Comparison of ENCODE assay signal across 29 mouse cellular contexts in genomic region chr11:120159653-120160052, GRCm38 (mm10). TPM values are rescaled to one million over a fixed set of nuclear protein-coding genes. Genes with fewer than 3 reads are reported as not detected.
A peak's percentile ranks its signal among the peaks of the same experiment; 100 is the strongest.
DNase-seq lines count a peak whose midpoint lies in the region; ATAC-seq and TF ChIP-seq lines count a peak whose summit lies in the region.
"Had no signal": no experiment of that assay in that cellular context is flagged by ENCODE, and none has a peak within 500 bp of the region (broad histone marks: within the 10 kb centered on the region; RNA-seq: fewer than 3 reads in every experiment).

No protein-coding gene starts in this region.

- no peaks in the 10 kb centered on the region for H3K27me3 ChIP-seq in heart, embryonic 11.5 days (ENCODE audit: control insufficient read depth, insufficient read depth, low read length)
- H3K27me3 ChIP-seq in hindbrain, postnatal 0 days (ENCODE audit: insufficient read depth, low read length), result no peaks in the 10 kb centered on the region
- H3K27me3 ChIP-seq in hindbrain, embryonic 14.5 days (ENCODE audit: control insufficient read depth, insufficient read depth, low read length), result no peaks in the 10 kb centered on the region
- no peaks in the 10 kb centered on the region for H3K27me3 ChIP-seq in lung, postnatal 0 days (replicated peaks; ENCODE audit: insufficient read depth, low read length)
- no peaks in the 10 kb centered on the region for H3K27me3 ChIP-seq in stomach, postnatal 0 days (ENCODE audit: control insufficient read depth, insufficient read depth, low read length)
- H3K27me3 ChIP-seq: embryonic facial prominence, embryonic 13.5 days; heart, embryonic 15.5 days; hindbrain, embryonic 15.5 days; intestine, embryonic 15.5 days; limb, embryonic 12.5 days; neural tube, embryonic 13.5 days had no signal

- H3K36me3 ChIP-seq in heart, embryonic 11.5 days (ENCODE audit: control insufficient read depth, insufficient read depth, low read length), result no peaks in the 10 kb centered on the region
- no peaks in the 10 kb centered on the region for H3K36me3 ChIP-seq in hindbrain, postnatal 0 days (ENCODE audit: insufficient read depth, low read length)
- H3K36me3 ChIP-seq in hindbrain, embryonic 14.5 days (replicated peaks; ENCODE audit: control insufficient read depth, insufficient read depth), result no peaks in the 10 kb centered on the region
- no peaks in the 10 kb centered on the region for H3K36me3 ChIP-seq in lung, postnatal 0 days (ENCODE audit: insufficient read depth, low read length)
- H3K36me3 ChIP-seq in stomach, postnatal 0 days (ENCODE audit: control insufficient read depth, insufficient read depth, low read length), result no peaks in the 10 kb centered on the region
- H3K36me3 ChIP-seq: embryonic facial prominence, embryonic 13.5 days; heart, embryonic 15.5 days; hindbrain, embryonic 15.5 days; intestine, embryonic 15.5 days; limb, embryonic 12.5 days; neural tube, embryonic 13.5 days had no signal

- no peak for ATAC-seq in heart, embryonic 11.5 days (replicated peaks; ENCODE audit: insufficient number of reproducible peaks, low FRiP score, low TSS enrichment)
- no peak for ATAC-seq in hindbrain, postnatal 0 days
- no peak for ATAC-seq in hindbrain, embryonic 14.5 days (ENCODE audit: low FRiP score)
- peak; percentile 51 for ATAC-seq in lung, postnatal 0 days
- ATAC-seq in stomach, postnatal 0 days (ENCODE audit: low FRiP score, low TSS enrichment), result no peak
- ATAC-seq: intestine, embryonic 15.5 days; midbrain, embryonic 16.5 days had no signal

- H3K9me3 ChIP-seq in heart, embryonic 11.5 days (replicated peaks; ENCODE audit: control insufficient read depth, low read length), result no peaks in the 10 kb centered on the region
- H3K9me3 ChIP-seq in hindbrain, postnatal 0 days (ENCODE audit: low read length), result no peaks in the 10 kb centered on the region
- no peaks in the 10 kb centered on the region for H3K9me3 ChIP-seq in hindbrain, embryonic 14.5 days (ENCODE audit: control insufficient read depth, low read length)
- no peaks in the 10 kb centered on the region for H3K9me3 ChIP-seq in lung, postnatal 0 days (ENCODE audit: low read length)
- no peaks in the 10 kb centered on the region for H3K9me3 ChIP-seq in stomach, postnatal 0 days (ENCODE audit: control insufficient read depth, low read length)
- H3K9me3 ChIP-seq: heart, embryonic 15.5 days; hindbrain, embryonic 15.5 days; intestine, embryonic 15.5 days; neural tube, embryonic 13.5 days had no signal

- H3K27ac ChIP-seq in heart, embryonic 11.5 days (ENCODE audit: low read depth, low read length), result 0 out of 2 replicates have a peak overlapping the region, but pooled peaks have one; percentile 4
- no peak overlapping the region for H3K27ac ChIP-seq in hindbrain, postnatal 0 days
- no peak overlapping the region for H3K27ac ChIP-seq in hindbrain, embryonic 14.5 days
- H3K27ac ChIP-seq in lung, postnatal 0 days (ENCODE audit: low read length), result no peak overlapping the region
- no peak overlapping the region for H3K27ac ChIP-seq in stomach, postnatal 0 days (replicated peaks)
- H3K27ac ChIP-seq: embryonic facial prominence, embryonic 13.5 days; heart, embryonic 15.5 days; hindbrain, embryonic 15.5 days; intestine, embryonic 15.5 days; layer of hippocampus, adult 2 months; limb, embryonic 12.5 days; liver, embryonic 14.5 days had no signal

- H3K4me3 ChIP-seq in heart, embryonic 11.5 days (ENCODE audit: low read depth, low read length), result no peak overlapping the region
- H3K4me3 ChIP-seq in hindbrain, postnatal 0 days (ENCODE audit: low read length), result no peak overlapping the region
- no peak overlapping the region for H3K4me3 ChIP-seq in hindbrain, embryonic 14.5 days (replicated peaks; ENCODE audit: low read length)
- H3K4me3 ChIP-seq in lung, postnatal 0 days (ENCODE audit: low read depth, low read length), result no peak overlapping the region
- no peak overlapping the region for H3K4me3 ChIP-seq in stomach, postnatal 0 days (ENCODE audit: low read depth, low read length)
- H3K4me3 ChIP-seq: embryonic facial prominence, embryonic 13.5 days; erythroblast, embryonic 14.5 days; heart, embryonic 15.5 days; hindbrain, embryonic 15.5 days; intestine, embryonic 15.5 days; layer of hippocampus, adult 2 months; limb, embryonic 12.5 days; myocyte; neural tube, embryonic 13.5 days had no signal

- WGBS in heart, embryonic 11.5 days (ENCODE audit: insufficient replicate concordance), result 47% methylated on average over 5 of the region's 5 CpGs
- 60% methylated on average over 5 of the region's 5 CpGs for WGBS in hindbrain, postnatal 0 days
- WGBS in hindbrain, embryonic 14.5 days, result 52% methylated on average over 5 of the region's 5 CpGs
- WGBS in lung, postnatal 0 days, result 38% methylated on average over 5 of the region's 5 CpGs
- 56% methylated on average over 5 of the region's 5 CpGs for WGBS in stomach, postnatal 0 days

- H3K4me2 ChIP-seq in heart, embryonic 11.5 days, result no peak overlapping the region
- no peak overlapping the region for H3K4me2 ChIP-seq in hindbrain, postnatal 0 days (ENCODE audit: low read depth, low read length)
- H3K4me2 ChIP-seq in hindbrain, embryonic 14.5 days (replicated peaks), result no peak overlapping the region
- H3K4me2 ChIP-seq in lung, postnatal 0 days (replicated peaks; ENCODE audit: low read depth, low read length), result no peak overlapping the region
- no peak overlapping the region for H3K4me2 ChIP-seq in stomach, postnatal 0 days (replicated peaks; ENCODE audit: low read depth)
- H3K4me2 ChIP-seq: embryonic facial prominence, embryonic 13.5 days; heart, embryonic 15.5 days; hindbrain, embryonic 15.5 days; intestine, embryonic 15.5 days; limb, embryonic 12.5 days; neural tube, embryonic 13.5 days had no signal

- DNase-seq in heart, adult 18-20 months, result no peak
- DNase-seq in hindbrain, postnatal 0 days (ENCODE audit: low spot score), result no peak
- no peak for DNase-seq in hindbrain, embryonic 14.5 days (ENCODE audit: low spot score)
- peak; percentile 37 for DNase-seq in lung, postnatal 0 days (ENCODE audit: low spot score)
- DNase-seq in lung, postnatal 14 days, result no peak
- DNase-seq in stomach, postnatal 0 days (ENCODE audit: low spot score), result no peak
- DNase-seq in left cerebral cortex, adult 9 months (ENCODE audit: low spot score in 2 of 2), result no peak
- DNase-seq: adrenal gland, postnatal 14 days; cerebellum, adult 2 months; cerebellum, postnatal 25 days; gastrocnemius, postnatal 25 days; kidney, adult 8-10 months; kidney, postnatal 14 days; lung, postnatal 36 days; right cerebral cortex, adult 18-20 months; right cerebral cortex, postnatal 4 days; thymus, postnatal 25 days had no signal

- H3K4me1 ChIP-seq in heart, embryonic 11.5 days (ENCODE audit: control insufficient read depth, insufficient read depth, low read length), result peaks cover 27% of the 10 kb centered on the region
- no peaks in the 10 kb centered on the region for H3K4me1 ChIP-seq in hindbrain, postnatal 0 days (ENCODE audit: insufficient read depth, low read length)
- H3K4me1 ChIP-seq in hindbrain, embryonic 14.5 days (replicated peaks; ENCODE audit: control insufficient read depth, insufficient read depth, low read length), result no peaks in the 10 kb centered on the region
- no peaks in the 10 kb centered on the region for H3K4me1 ChIP-seq in lung, postnatal 0 days (ENCODE audit: insufficient read depth, low read depth, low read length)
- peaks cover 3% of the 10 kb centered on the region; the same call in 1 of the 2 replicates for H3K4me1 ChIP-seq in stomach, postnatal 0 days (replicated peaks; ENCODE audit: control insufficient read depth, insufficient read depth)

- H3K9ac ChIP-seq in heart, embryonic 11.5 days (ENCODE audit: low read depth, low read length), result no peak overlapping the region
- no peak overlapping the region for H3K9ac ChIP-seq in hindbrain, postnatal 0 days (replicated peaks; ENCODE audit: low read length)
- H3K9ac ChIP-seq in hindbrain, embryonic 14.5 days, result no peak overlapping the region
- no peak overlapping the region for H3K9ac ChIP-seq in lung, postnatal 0 days (replicated peaks; ENCODE audit: low read depth)
- no peak overlapping the region for H3K9ac ChIP-seq in stomach, postnatal 0 days (ENCODE audit: low read length)
- H3K9ac ChIP-seq: embryonic facial prominence, embryonic 13.5 days; heart, embryonic 15.5 days; hindbrain, embryonic 15.5 days; intestine, embryonic 15.5 days; limb, embryonic 12.5 days; liver, embryonic 14.5 days; neural tube, embryonic 13.5 days had no signal

- peak; percentile 68 for TF ChIP-seq EP300 in lung, postnatal 0 days (IDR thresholded peaks at IDR 0.05)
- TF ChIP-seq EP300 in stomach, postnatal 0 days (optimal IDR thresholded peaks at IDR 0.05), result no peak

- peak; percentile 31 for TF ChIP-seq CTCF in hindbrain, postnatal 0 days (IDR thresholded peaks at IDR 0.05; ENCODE audit: low read depth)
- TF ChIP-seq CTCF in lung, postnatal 0 days (IDR thresholded peaks at IDR 0.05), result peak; percentile 49; the same call in 1 of the 2 replicates
- peak; percentile 28; the same call in 1 of the 2 replicates for TF ChIP-seq CTCF in stomach, postnatal 0 days (IDR thresholded peaks at IDR 0.05; ENCODE audit: low read depth)

RNA-seq across cellular contexts. Expression of gene Slc38a10, which starts 8.5 kb away (rescaled TPM):
- 57.5 and 72.0 TPM in 2 replicates for polyA plus RNA-seq in heart, embryonic 11.5 days (2014; fragmentation: Nextera tagmentation; extraction: Ambion mirVana)
- 10 to 100 TPM; 89.2 to 93.9 TPM for total RNA-seq in heart, adult 18-20 months (2021)
- total RNA-seq in hindbrain, postnatal 0 days (2014; rRNA removed), result 167 and 178 TPM in 2 replicates
- polyA plus RNA-seq in hindbrain, postnatal 0 days (2015; fragmentation: Nextera tagmentation; extraction: Ambion mirVana), result 95.9 and 101 TPM in 2 replicates
- polyA plus RNA-seq in hindbrain, embryonic 14.5 days (2014; fragmentation: Nextera tagmentation; extraction: Ambion mirVana), result 92.9 and 93.8 TPM in 2 replicates
- polyA plus RNA-seq in lung, postnatal 0 days (2015; fragmentation: Nextera tagmentation; extraction: Ambion mirVana), result 66.6 and 69.4 TPM in 2 replicates
- polyA plus RNA-seq in stomach, postnatal 0 days (2015; fragmentation: Nextera tagmentation; extraction: Ambion mirVana), result 40.5 and 42.3 TPM in 2 replicates
